Mouse (Mus musculus) CH12F3 (cell line): ENCODE data around the gene Vwa3a.

Source experiments
- in situ Hi-C: fragments of 300-500 bp; cut with MboI; formaldehyde crosslinking; loops from 2 replicates; pipeline ENCODE4 v1.14.3; 2020; ENCODE audit warnings: low sequenced_read_pairs

The Vwa3a gene

DNA sequence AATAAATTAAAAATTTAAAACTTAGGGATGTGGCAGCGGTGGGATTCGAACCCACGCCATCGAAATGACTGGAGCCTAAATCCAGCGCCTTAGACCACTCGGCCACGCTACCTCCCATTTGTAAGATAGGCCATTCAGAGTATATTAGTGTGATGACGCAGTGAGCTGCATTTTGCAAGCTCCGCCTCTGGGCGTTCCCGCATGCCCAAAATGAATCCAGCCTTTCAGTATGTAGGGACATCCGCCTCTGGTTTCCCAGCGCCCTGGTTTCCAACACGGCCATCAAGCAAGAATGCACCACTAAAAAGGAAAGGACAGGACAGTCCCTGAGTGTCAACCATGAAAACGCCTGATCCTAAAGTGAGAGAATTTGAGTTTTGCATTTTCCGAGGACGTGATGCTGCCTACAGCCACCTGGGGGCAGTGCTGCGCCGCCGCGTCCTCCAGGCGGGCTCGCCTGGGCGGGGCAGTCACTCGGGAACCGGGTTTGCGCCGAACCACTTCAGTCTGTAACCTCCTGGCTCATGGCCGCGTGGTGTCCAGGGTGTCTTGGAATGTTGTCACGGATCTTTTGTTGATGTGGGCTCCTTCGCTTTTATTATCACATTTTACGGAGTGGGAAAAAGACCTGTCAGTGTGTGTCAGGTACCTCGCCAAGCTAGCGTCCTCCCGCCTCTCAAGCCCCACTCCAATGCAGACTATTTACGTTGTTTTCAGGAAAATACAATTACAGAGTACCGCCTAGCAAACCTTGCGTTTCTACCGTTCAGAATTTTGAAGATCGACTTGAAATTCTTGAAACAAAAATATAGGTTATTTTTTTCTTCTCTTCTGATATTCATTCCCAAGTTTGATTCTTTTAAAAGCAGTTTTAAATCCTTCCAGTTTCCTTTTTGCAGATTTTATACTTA lies 96.6 kb downstream of the Vwa3a start:
- in situ Hi-C loops, result no loop called here

- in situ Hi-C loops, result no loop called here
Observed at GRCm38 (mm10) chr7:120836361-120836760, 97.2 kb downstream of the Vwa3a start.

GRCm38 (mm10) chr7:120838436-120839160 lies 99.5 kb downstream of the Vwa3a start:
- in situ Hi-C loops, result no loop called here

DNA sequence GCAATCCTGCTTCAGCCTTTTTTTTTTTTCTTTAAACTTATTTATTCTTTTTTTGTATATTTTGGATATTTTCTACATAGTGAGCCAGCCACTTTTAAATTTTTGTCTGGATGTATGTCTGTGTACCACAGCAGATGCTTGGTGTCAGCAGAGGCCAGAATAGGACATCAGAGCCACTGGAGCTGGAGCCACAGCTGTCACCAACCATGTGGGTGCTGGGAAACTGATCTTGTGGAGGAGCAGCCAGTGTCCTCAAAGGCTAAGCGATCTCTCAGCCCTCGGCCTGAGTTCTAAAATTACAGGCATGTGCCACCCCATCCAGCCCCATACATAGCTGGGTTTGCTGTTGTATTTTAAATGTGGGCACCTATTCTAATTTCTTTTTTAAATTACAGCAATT lies 100.7 kb downstream of the Vwa3a start:
- in situ Hi-C loops, result loop anchor here (5.0 kb wide), 1 partner anchor 68 kb away; no protein-coding TSS in a partner anchor

DNA sequence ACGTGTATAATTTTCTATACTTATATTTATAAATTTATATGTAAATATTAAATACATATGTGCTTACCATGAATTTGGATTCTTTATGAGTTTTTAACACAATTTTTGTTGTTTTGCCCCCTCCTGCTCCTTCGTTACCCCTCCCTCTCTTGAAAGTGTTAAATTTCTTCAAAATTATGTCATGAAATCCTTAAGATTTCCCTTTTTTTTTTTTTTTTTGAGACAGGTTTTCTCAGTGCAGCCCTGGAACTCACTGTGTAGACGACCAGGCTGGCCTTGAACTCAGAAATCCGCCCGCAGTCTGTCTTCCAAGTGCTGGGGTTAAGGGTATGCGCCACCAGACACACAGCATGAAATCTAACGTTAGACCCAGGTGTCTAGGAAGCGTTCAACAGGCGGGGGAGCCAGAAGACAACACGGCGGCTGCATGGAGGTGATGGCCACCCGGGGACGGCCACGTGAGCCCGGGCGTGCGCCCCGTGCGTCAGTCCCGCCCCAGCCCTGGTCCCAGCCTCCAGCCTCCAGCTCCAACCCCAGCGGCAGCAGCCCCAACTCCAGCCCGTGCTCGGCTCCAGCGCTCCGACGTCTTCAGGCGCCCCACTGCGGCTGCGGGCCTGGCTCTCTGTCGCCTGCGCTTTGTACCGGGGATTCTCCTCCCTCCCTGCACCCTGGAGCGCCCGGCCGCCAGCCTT lies 103.4 kb downstream of the Vwa3a start, which contains the start of gene Eef2k:
Eef2k (plus strand) TSS at position 487 of the 692 bp plus-strand sequence.
- in situ Hi-C loops, result loop anchor here (5.0 kb wide), 1 partner anchor 65 kb away; no protein-coding TSS in a partner anchor

DNA sequence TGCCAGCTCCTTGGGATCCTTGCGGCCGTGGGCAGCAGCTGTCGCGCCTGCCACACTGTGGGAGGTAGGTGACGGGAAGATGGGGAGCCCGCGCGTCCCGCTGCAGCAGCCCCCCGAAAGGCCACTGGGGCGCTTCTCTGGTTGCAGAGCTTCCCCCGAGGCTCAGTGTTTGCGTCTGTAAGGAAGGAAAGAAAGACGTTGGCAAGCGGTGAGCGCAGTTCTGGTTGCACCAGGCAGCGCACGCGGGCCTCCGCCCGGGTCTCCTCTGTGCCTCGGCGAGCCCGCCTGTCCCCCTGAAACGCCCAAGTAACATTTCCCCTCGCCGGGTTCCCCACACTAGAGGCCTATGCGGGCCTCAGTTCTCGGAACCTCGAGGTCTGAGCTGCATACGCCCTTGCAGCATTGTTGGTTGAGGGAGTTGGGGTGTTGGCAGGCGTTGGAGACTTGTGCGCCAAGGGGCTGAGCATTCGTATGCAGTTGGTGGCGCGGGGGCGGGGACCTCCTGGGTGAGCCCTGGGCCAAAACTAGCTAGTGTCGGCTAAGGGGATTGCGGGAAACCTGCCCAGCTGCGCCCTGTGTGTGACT lies 104.0 kb downstream of the Vwa3a start:
- in situ Hi-C loops, result loop anchor here (5.0 kb wide), 1 partner anchor 64 kb away; no protein-coding TSS in a partner anchor

GRCm38 (mm10) chr7:120843852-120844435 lies 104.8 kb downstream of the Vwa3a start:
- in situ Hi-C loops, result loop anchor here (5.0 kb wide), 1 partner anchor 63 kb away; no protein-coding TSS in a partner anchor

GRCm38 (mm10) chr7:120844689-120845088 lies 105.6 kb downstream of the Vwa3a start:
- in situ Hi-C loops, result loop anchor here (5.0 kb wide), 1 partner anchor 63 kb away; no protein-coding TSS in a partner anchor

DNA sequence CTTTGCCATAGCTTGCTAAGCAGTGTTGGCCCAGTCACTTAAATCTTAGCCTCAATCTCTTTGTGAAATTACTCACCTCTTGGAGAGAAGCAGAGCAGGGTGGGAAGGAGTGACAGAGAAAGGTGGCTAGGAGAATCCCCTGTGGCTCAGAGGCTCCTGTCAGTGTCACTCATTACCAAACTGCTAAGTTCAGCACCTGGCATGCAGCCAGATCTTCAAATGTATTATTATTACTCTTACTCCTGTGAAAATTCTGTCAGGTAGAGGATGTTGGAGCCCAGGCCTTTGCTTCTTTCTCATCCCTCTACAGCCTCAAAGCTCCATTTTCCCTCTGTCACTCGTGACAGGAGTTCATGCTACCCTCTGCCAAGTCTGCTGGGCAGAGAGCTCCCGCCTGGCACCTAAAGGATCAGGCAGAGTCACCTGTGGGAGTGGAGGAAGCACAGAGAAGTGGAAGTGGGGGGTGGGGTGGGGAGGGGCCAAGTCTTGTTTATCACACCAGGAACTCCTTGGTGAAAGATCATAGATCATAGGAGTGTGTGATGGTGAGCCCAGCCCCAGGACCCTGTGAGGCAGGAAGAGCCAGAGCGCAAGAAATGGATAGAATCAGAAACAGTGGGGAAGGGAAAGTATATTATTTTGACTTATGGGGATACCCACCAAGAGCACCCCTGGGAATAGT lies 109.9 kb downstream of the Vwa3a start:
- in situ Hi-C loops, result no loop called here

GRCm38 (mm10) chr7:120850165-120850564 lies 111.0 kb downstream of the Vwa3a start:
- in situ Hi-C loops, result no loop called here
